Mouse (Mus musculus) layer of hippocampus, postnatal 10 days (tissue): Measurements from ENCODE around the gene Wdr44. TPM values are rescaled to one million over a fixed set of nuclear protein-coding genes. Genes with fewer than 3 reads are reported as not detected.
"Not testable (repeated sequence)": the region's sequence is repeated elsewhere in the genome, so short reads cannot be mapped to it uniquely, and the experiment has no call there.

ENCODE experiments used
- DNase-seq, 2 experiments: peaks; one replicate each; pipeline ENCODE4 v3.0.0; 2021; ENCODE audit warnings: low spot score in 2 of 2
- long read RNA-seq: library from polyadenylated mRNA; stranded (forward); transcript quantifications from one replicate; pipeline ENCODE4 v2.0.0, GENCODE M21; 2023
- total RNA-seq, 2 experiments: library from RNA; stranded (reverse); gene quantifications; 2 replicates each; pipeline ENCODE4 v1.2.3; 2021

The Wdr44 gene
- total RNA-seq = 10 to 100 TPM; 20.2 to 22.4 TPM
- long read RNA-seq, full-length matches to known transcripts = 9 of 11 reads
- long read RNA-seq, partial matches to known transcripts = 0 of 11 reads
- long read RNA-seq, other reads (novel, unspliced or antisense) = 2 of 11 reads

GRCm38 (mm10) chrX:23692722-23693442 lies at the start of gene Wdr44:
Wdr44 (plus strand) TSS chrX:23693051.
- DNase-seq = peak; percentile 87 to 93

- no peak for DNase-seq
These were observed 44.5 kb upstream of the Wdr44 start for GRCm38 (mm10) chrX:23648371-23648770.

- no peak for DNase-seq
These were observed 30.6 kb upstream of the Wdr44 start for GRCm38 (mm10) chrX:23662216-23662615.

- DNase-seq = no peak
These were observed 19.7 kb upstream of the Wdr44 start for GRCm38 (mm10) chrX:23673193-23673592.

GRCm38 (mm10) chrX:23675450-23675849 lies 17.4 kb upstream of the Wdr44 start:
- DNase-seq = no peak

- no peak for DNase-seq
These were observed 16.3 kb upstream of the Wdr44 start for GRCm38 (mm10) chrX:23676583-23676982.

GRCm38 (mm10) chrX:23677511-23677910 lies 15.3 kb upstream of the Wdr44 start:
- no peak for DNase-seq

- DNase-seq = no peak
These were observed 522 bp upstream of the Wdr44 start for GRCm38 (mm10) chrX:23692336-23692721.

GRCm38 (mm10) chrX:23693443-23694400 lies 871 bp downstream of the Wdr44 start:
- no peak for DNase-seq

GRCm38 (mm10) chrX:23694588-23694987 lies 1.7 kb downstream of the Wdr44 start:
- DNase-seq = no peak

- DNase-seq = no peak
These were observed 2.3 kb downstream of the Wdr44 start for GRCm38 (mm10) chrX:23695109-23695508.

- no peak for DNase-seq
These were observed 4.5 kb downstream of the Wdr44 start for GRCm38 (mm10) chrX:23697346-23697745.

- DNase-seq = no peak
These were observed 6.2 kb downstream of the Wdr44 start for GRCm38 (mm10) chrX:23699023-23699422.

- DNase-seq = no peak
These were observed 24.4 kb downstream of the Wdr44 start for GRCm38 (mm10) chrX:23717247-23717646.

GRCm38 (mm10) chrX:23727463-23727862 lies 34.6 kb downstream of the Wdr44 start:
- no peak for DNase-seq

GRCm38 (mm10) chrX:23754671-23755070 lies 61.8 kb downstream of the Wdr44 start:
- DNase-seq = no peak

- DNase-seq = no peak
These were observed 75.0 kb downstream of the Wdr44 start for GRCm38 (mm10) chrX:23767849-23768248.

GRCm38 (mm10) chrX:23807125-23807524 lies 114.3 kb downstream of the Wdr44 start:
- no peak for DNase-seq

- DNase-seq = no peak
These were observed 117.5 kb downstream of the Wdr44 start for GRCm38 (mm10) chrX:23810365-23810764.

GRCm38 (mm10) chrX:23813287-23813686 lies 120.4 kb downstream of the Wdr44 start:
- DNase-seq = not testable (repeated sequence)

- not testable (repeated sequence) for DNase-seq
These were observed 130.0 kb downstream of the Wdr44 start for GRCm38 (mm10) chrX:23822885-23823284.
